Mouse (Mus musculus): ENCODE results near the gene Fbxo6. TPM values are rescaled to one million over a fixed set of nuclear protein-coding genes. Genes with fewer than 3 reads are reported as not detected.

Fbxo6 gene
- polyA plus RNA-seq, 1 experiment from 2014 or later, result 16.5 TPM

DNA sequence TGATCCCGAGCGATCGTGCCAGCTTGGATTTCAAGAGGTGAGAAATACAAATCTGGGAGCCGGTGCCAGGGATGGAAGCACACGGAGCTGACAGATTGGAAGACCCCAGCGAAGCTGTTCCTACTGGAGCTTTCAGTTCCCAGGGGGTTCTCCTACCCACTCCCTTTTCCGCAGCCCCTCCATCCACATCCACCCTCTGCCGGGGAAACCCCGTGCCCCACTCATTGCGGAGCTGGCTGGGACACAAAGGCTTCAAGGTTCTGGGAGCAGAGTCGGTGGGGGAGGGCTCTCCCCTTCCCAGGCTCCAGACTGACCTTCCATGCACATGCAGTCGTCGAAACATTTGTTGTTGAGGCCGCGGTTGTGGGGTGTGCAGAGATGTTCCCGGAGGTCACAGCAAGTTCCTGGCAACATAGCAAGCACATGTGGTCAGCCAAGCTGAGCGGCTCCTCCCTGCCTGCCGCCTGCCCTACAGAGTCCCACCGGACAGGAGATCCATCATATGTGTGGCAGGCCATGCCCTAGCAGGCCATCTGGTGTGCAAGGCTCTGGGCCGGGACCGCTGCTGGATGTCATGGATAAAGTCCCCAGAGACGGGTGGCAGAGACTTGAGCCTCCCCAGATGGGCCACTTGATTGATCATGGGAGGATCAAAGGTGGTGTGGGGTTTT, 44.2 kb downstream of the Fbxo6 start:
- Histone ChIP-seq H3K4me3 (replicated peaks) (no peak overlapping the region), H3K36me3 (no peaks in the 10 kb centered on the region), H3K4me1 (replicated peaks) (no peaks in the 10 kb centered on the region; the same call in 1 of the 2 replicates), H3K27ac (0 out of 2 replicates have a peak overlapping the region, but pooled peaks have one; percentile 36), H3K9ac (no peak overlapping the region), H3K27me3 (peaks cover 16% of the 10 kb centered on the region), H3K9me3 (replicated peaks) (no peaks in the 10 kb centered on the region), H3K4me2 (no peak overlapping the region)
- ATAC-seq (ENCODE audit: low read depth), result no peak
- 49% methylated on average over 22 of the region's 22 CpGs for WGBS (ENCODE audit: insufficient replicate concordance)
- no peak for DNase-seq

DNA sequence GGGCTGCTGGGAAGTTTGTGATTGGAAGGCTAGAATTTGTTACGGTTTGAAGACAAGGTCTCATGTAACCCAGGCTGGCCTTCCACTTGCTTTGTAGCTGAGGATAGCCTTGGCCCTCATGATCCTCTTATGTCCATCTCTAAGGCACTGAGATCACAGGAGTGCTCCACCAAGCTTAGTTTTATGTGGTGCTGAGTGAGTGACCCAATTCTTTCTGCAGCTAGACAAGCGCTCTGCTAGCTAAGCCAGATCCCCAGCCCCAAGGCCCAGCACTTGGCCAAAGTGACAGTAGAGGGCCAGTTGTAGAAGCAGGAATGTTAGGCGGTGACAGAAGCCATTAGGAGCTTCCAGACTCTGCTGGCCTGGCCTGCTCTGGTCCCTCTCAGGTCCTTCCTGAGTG, 47.8 kb downstream of the Fbxo6 start:
- Histone ChIP-seq H3K4me3 (replicated peaks) (no peak overlapping the region), H3K9ac (no peak overlapping the region), H3K9me3 (replicated peaks) (no peaks in the 10 kb centered on the region), H3K27me3 (peaks cover 16% of the 10 kb centered on the region), H3K36me3 (no peaks in the 10 kb centered on the region), H3K27ac (no peak overlapping the region), H3K4me1 (replicated peaks) (peaks cover 8% of the 10 kb centered on the region; the same call in 1 of the 2 replicates), H3K4me2 (no peak overlapping the region)
- ATAC-seq (ENCODE audit: low read depth), result no peak
- DNase-seq, result no peak
- 71% methylated on average over 3 of the region's 3 CpGs for WGBS (ENCODE audit: insufficient replicate concordance)

- Histone ChIP-seq H3K27me3 (peaks cover 3% of the 10 kb centered on the region; the same call in 1 of the 2 replicates), H3K36me3 (no peaks in the 10 kb centered on the region), H3K9me3 (replicated peaks) (no peaks in the 10 kb centered on the region), H3K4me1 (replicated peaks) (0 out of 2 replicates have a peak, but pooled peaks cover 8% of the 10 kb centered on the region), H3K9ac (no peak overlapping the region; the same call in 1 of the 2 replicates), H3K4me2 (peak overlapping the region; percentile 45), H3K4me3 (replicated peaks) (no peak overlapping the region), H3K27ac (no peak overlapping the region)
- ATAC-seq (ENCODE audit: low read depth), result peak; percentile 60
- 16% methylated on average over 29 of the region's 29 CpGs for WGBS (ENCODE audit: insufficient replicate concordance)
- no peak for DNase-seq
Observed at GRCm38 (mm10) chr4:148101801-148102527, 50.0 kb downstream of the Fbxo6 start.

DNA sequence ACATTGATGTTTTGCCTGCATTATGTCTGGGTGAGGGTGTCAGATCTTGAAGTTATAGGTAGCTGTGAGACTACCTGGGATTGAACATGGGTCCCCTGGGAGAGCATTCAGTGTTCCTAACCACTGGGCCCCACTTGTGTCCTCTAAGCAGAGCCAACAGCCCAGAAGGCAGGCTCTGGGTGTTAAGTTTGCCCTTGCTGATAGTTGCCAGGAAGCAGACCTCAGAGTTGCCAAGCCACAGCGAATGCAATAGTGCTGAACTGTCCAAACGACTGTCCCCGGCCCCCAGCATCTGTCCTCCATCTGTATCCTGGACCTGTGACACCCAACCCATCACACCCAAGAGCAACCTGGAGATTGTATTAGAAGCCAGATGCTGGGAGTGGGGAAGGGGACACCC, 53.3 kb downstream of the Fbxo6 start:
- Histone ChIP-seq H3K4me1 (replicated peaks) (0 out of 2 replicates have a peak, but pooled peaks cover 8% of the 10 kb centered on the region), H3K27me3 (no peaks in the 10 kb centered on the region), H3K9me3 (replicated peaks) (no peaks in the 10 kb centered on the region), H3K27ac (no peak overlapping the region), H3K36me3 (no peaks in the 10 kb centered on the region), H3K4me2 (no peak overlapping the region), H3K9ac (no peak overlapping the region), H3K4me3 (replicated peaks) (no peak overlapping the region)
- ATAC-seq (ENCODE audit: low read depth) (no peak), DNase-seq (no peak)
- 42% methylated on average over 3 of the region's 3 CpGs for WGBS (ENCODE audit: insufficient replicate concordance)

DNA sequence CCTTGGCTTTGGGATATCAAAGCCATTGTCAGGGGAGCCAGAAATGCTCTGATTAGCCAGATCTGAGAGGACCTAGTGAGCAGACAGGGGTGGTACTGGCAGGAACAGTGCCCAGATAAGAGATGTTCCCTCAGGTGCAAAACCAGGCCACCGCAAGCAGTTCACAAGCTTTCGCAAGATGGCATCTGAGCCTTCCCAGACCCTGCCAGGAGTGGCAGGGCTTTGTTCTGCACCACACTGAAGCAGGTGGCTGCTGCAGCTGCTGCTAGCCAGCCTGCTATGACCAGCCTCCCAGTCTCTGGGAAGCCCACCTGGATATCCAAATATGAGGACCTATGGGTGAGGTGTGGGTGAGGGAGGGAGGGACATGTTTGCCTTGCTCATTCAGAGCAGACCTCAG, 54.0 kb downstream of the Fbxo6 start:
- H3K9ac ChIP-seq, result no peak overlapping the region
- H3K27me3 ChIP-seq, result no peaks in the 10 kb centered on the region
- 66% methylated on average over 2 of the region's 2 CpGs for WGBS (ENCODE audit: insufficient replicate concordance)
- no peak for ATAC-seq (ENCODE audit: low read depth)
- 0 out of 2 replicates have a peak, but pooled peaks cover 8% of the 10 kb centered on the region for H3K4me1 ChIP-seq (replicated peaks)
- no peak overlapping the region for H3K4me2 ChIP-seq
- no peaks in the 10 kb centered on the region for H3K9me3 ChIP-seq (replicated peaks)
- H3K36me3 ChIP-seq, result no peaks in the 10 kb centered on the region
- H3K27ac ChIP-seq, result no peak overlapping the region
- DNase-seq, result no peak
- no peak overlapping the region for H3K4me3 ChIP-seq (replicated peaks)

Small RNA genes lying within 50 kb of the gene (microRNA-seq; reads per million reads assigned to microRNA genes)
- not detected for gene Mir7022

Other genes starting within 250 kb of the Fbxo6 start
- 17.7 and 21.0 TPM in 2 replicates for gene Mfn2, start 247.4 kb downstream of the Fbxo6 start, polyA plus RNA-seq (2015; fragmentation: Nextera tagmentation; extraction: Ambion mirVana)
- 24.9 and 28.3 TPM in 2 replicates for gene Plod1, start 215.4 kb downstream of the Fbxo6 start, polyA plus RNA-seq (2015; fragmentation: Nextera tagmentation; extraction: Ambion mirVana)
- 6.8 and 7.1 TPM in 2 replicates for gene 2510039O18Rik, start 211.2 kb downstream of the Fbxo6 start, polyA plus RNA-seq (2015; fragmentation: Nextera tagmentation; extraction: Ambion mirVana)
- 0.38 TPM in 1 of 2 replicates, not detected in the other for gene Nppb, start 166.4 kb downstream of the Fbxo6 start, polyA plus RNA-seq (2015; fragmentation: Nextera tagmentation; extraction: Ambion mirVana)
- gene Nppa, start 151.4 kb downstream of the Fbxo6 start, polyA plus RNA-seq (2015; fragmentation: Nextera tagmentation; extraction: Ambion mirVana), result 0.48 and 5.6 TPM in 2 replicates
- gene Clcn6, start 113.3 kb downstream of the Fbxo6 start, polyA plus RNA-seq (2015; fragmentation: Nextera tagmentation; extraction: Ambion mirVana), result 1.5 and 1.7 TPM in 2 replicates
- gene Mthfr, start 113.1 kb downstream of the Fbxo6 start, polyA plus RNA-seq (2015; fragmentation: Nextera tagmentation; extraction: Ambion mirVana), result 8.9 and 10.7 TPM in 2 replicates
- 11.2 and 11.7 TPM in 2 replicates for gene Agtrap, start 64.1 kb downstream of the Fbxo6 start, polyA plus RNA-seq (2015; fragmentation: Nextera tagmentation; extraction: Ambion mirVana)
- gene Mad2l2, start 21.8 kb downstream of the Fbxo6 start, polyA plus RNA-seq (2015; fragmentation: Nextera tagmentation; extraction: Ambion mirVana), result 19.4 and 21.0 TPM in 2 replicates
- 0.09 and 0.13 TPM in 2 replicates for gene Draxin, start 21.4 kb downstream of the Fbxo6 start, polyA plus RNA-seq (2015; fragmentation: Nextera tagmentation; extraction: Ambion mirVana)
- 0.93 and 1.0 TPM in 2 replicates for gene Fbxo44, start 8.3 kb upstream of the Fbxo6 start, polyA plus RNA-seq (2015; fragmentation: Nextera tagmentation; extraction: Ambion mirVana)
- 0.22 and 0.36 TPM in 2 replicates for gene Fbxo2, start 8.5 kb upstream of the Fbxo6 start, polyA plus RNA-seq (2015; fragmentation: Nextera tagmentation; extraction: Ambion mirVana)
- gene Disp3, start 135.8 kb upstream of the Fbxo6 start, polyA plus RNA-seq (2015; fragmentation: Nextera tagmentation; extraction: Ambion mirVana), result 0.03 TPM in 1 of 2 replicates, not detected in the other